Mouse (Mus musculus) adipose tissue, adult 10 weeks (tissue): ENCODE results near the gene Gm20390. TPM values are rescaled to one million over a fixed set of nuclear protein-coding genes. Genes with fewer than 3 reads are reported as not detected.

Source experiments
- polyA plus RNA-seq: library from polyadenylated mRNA; stranded (reverse); fragments of 350-450 nt; fragmentation: Illumina TruSeq; extraction: RNeasy Lipid Tissue Mini Kit (QIAGEN cat#74804); gene quantifications from one replicate; pipeline ENCODE4 v1.2.3, GENCODE M21; 2014; ENCODE audit warnings: low read depth, low replicate concordance

Gene Gm20390
- 85.4 TPM for polyA plus RNA-seq

GRCm38 (mm10) chr11:93968005-93968847 lies at the start of gene Gm20390, which contains the start of gene Nme1:
TSS of gene Gm20390 (minus strand) at chr11:93968293.
TSS of gene Nme1 (minus strand) at chr11:93968521.

DNA sequence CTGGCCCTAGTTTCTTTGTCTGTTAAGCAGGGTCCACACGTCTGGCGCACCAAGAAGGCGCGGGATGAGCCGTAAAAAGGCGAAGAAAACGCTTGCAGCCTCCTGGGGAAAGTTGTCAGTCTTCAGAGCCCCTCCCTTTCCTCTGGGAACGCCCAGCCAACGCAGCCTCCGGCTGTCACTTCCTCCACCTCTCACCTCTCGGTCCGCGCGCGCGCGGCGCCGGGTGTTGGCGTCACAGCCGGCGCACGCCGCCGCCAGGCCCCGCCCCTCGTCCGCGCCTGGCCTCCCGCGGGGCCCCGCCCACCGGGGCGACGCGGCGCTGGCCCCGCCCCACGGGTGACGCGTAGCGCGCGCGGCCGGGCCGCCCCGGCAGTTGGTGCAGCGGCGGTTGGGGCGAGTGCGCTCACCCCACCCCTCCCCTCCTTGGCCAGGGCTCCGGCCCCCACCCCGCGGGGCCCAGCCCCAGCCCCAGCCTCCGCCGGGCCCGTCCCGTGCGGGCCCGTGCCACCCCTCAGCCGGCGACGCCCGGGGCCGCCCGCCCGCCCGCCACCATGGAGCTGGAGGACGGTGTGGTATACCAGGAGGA lies 27.7 kb upstream of the Gm20390 start, which contains the start of gene Spag9:
Spag9 (plus strand) TSS at position 372 of the 586 bp plus-strand sequence.

GRCm38 (mm10) chr11:93956159-93956558 lies 11.9 kb downstream of the Gm20390 start, which contains the start of gene Nme2:
TSS of gene Nme2 (minus strand) at chr11:93956259.

Other genes with a start within 250 kb of the Gm20390 start
- gene Utp18, start 82.5 kb downstream of the Gm20390 start, polyA plus RNA-seq: 13.7 TPM
- gene Mbtd1, start 82.4 kb downstream of the Gm20390 start, polyA plus RNA-seq: 22.5 TPM
- gene Nme2, start 12.0 kb downstream of the Gm20390 start, polyA plus RNA-seq: 313 TPM
- 65.1 TPM for gene Nme1, start 228 bp upstream of the Gm20390 start, polyA plus RNA-seq
- gene Spag9, start 27.8 kb upstream of the Gm20390 start, polyA plus RNA-seq: 37.0 TPM
- gene Tob1, start 243.2 kb upstream of the Gm20390 start, polyA plus RNA-seq: 32.5 TPM